Mouse (Mus musculus): ENCODE measurements around the gene Srpk2. TPM values are rescaled to one million over a fixed set of nuclear protein-coding genes. Genes with fewer than 3 reads are reported as not detected.

The Srpk2 gene
- total and polyA plus RNA-seq, 3 experiments = 11.2 to 41.7 (median 16.9) TPM

- Histone ChIP-seq H3K27ac (ENCODE audit: control insufficient read depth, low read depth, low read length) (peak overlapping the region; percentile 3; the same call in 1 of the 2 replicates), H3K36me3 (ENCODE audit: control insufficient read depth in 1 of 2, insufficient read depth in 2 of 2, low read length in 2 of 2) (peaks cover 0 to 4% of the 10 kb centered on the region in 2 experiments; a peak in 2 of 4 replicates), H3K9me3 (replicated peaks; ENCODE audit: insufficient read depth, low read length) (no peaks in the 10 kb centered on the region), H3K27me3 (ENCODE audit: control insufficient read depth in 1 of 2, insufficient read depth in 2 of 2, low read length in 2 of 2) (no peaks in the 10 kb centered on the region), H3K79me2 (ENCODE audit: control insufficient read depth, insufficient read depth, low read length, poor library complexity) (no peaks in the 10 kb centered on the region), H3K4me3 (ENCODE audit: control insufficient read depth in 1 of 2, insufficient read depth in 1 of 2, low read depth in 2 of 2, low read length in 2 of 2) (peak overlapping the region; percentile 27 to 61), H3K9ac (ENCODE audit: control insufficient read depth, low read depth, low read length, poor library complexity, severe bottlenecking) (peak overlapping the region; percentile 16), H3K4me1 (ENCODE audit: control insufficient read depth in 1 of 2, insufficient read depth in 2 of 2, low read length in 2 of 2) (peaks cover 2 to 4% of the 10 kb centered on the region in 2 experiments; a peak in 3 of 4 replicates)
- peak; percentile 81 for DNase-seq (ENCODE audit: low read depth, low spot score)
- no peak for TF ChIP-seq HCFC1 (IDR thresholded peaks at IDR 0.05; ENCODE audit: low read depth, low read length)
- no peak for TF ChIP-seq MEF2A (IDR thresholded peaks at IDR 0.05; ENCODE audit: extremely low read depth, insufficient replicate concordance, low read depth, low read length, poor library complexity, severe bottlenecking)
- no peak for TF ChIP-seq KAT2A (conservative IDR thresholded peaks at IDR 0.05; ENCODE audit: low read depth, low read length)
- TF ChIP-seq MAFK (IDR thresholded peaks at IDR 0.05; ENCODE audit: borderline replicate concordance, low read depth, low read length) = no peak
- no peak for TF ChIP-seq JUND (IDR thresholded peaks at IDR 0.05; ENCODE audit: low read depth, low read length)
- TF ChIP-seq TAL1 (IDR thresholded peaks at IDR 0.05; ENCODE audit: low read length) = no peak
- no peak for TF ChIP-seq TCF12 (IDR thresholded peaks at IDR 0.05; ENCODE audit: low read depth, low read length)
- TF ChIP-seq POLR2AphosphoS5 (IDR thresholded peaks at IDR 0.05; ENCODE audit: borderline replicate concordance, low read depth, low read length) = no peak
- TF ChIP-seq TBP (IDR thresholded peaks at IDR 0.05; ENCODE audit: low read depth, low read length) = no peak
- no peak for TF ChIP-seq MYC (IDR thresholded peaks at IDR 0.05; ENCODE audit: low read depth, low read length)
- TF ChIP-seq POLR2AphosphoS2 (IDR thresholded peaks at IDR 0.05; ENCODE audit: low read length) = no peak
- no peak for TF ChIP-seq CHD2 (IDR thresholded peaks at IDR 0.05; ENCODE audit: low read length)
- 0 out of 2 replicates have a peak, but pooled peaks have one; percentile 21 for TF ChIP-seq NRF1 (IDR thresholded peaks at IDR 0.05; ENCODE audit: insufficient read depth, low read depth, low read length, poor library complexity, severe bottlenecking)
- peak; percentile 60; the same call in 1 of the 2 replicates for TF ChIP-seq SIN3A (IDR thresholded peaks at IDR 0.05; ENCODE audit: low read length)
- TF ChIP-seq MYB (IDR thresholded peaks at IDR 0.05; ENCODE audit: low read depth, low read length) = no peak
- TF ChIP-seq USF1 (IDR thresholded peaks at IDR 0.05; ENCODE audit: low read depth, low read length) = no peak
- no peak for TF ChIP-seq RCOR1 (IDR thresholded peaks at IDR 0.05; ENCODE audit: low read depth, low read length)
- no peak for TF ChIP-seq ZKSCAN1 (IDR thresholded peaks at IDR 0.05; ENCODE audit: low read depth, low read length)
- TF ChIP-seq MAX (IDR thresholded peaks at IDR 0.05; ENCODE audit: low read length) = no peak
- TF ChIP-seq ZMIZ1 (IDR thresholded peaks at IDR 0.05; ENCODE audit: low read depth, low read length) = no peak
- TF ChIP-seq E2F4 (IDR thresholded peaks at IDR 0.05; ENCODE audit: borderline replicate concordance, low read depth, low read length) = no peak
- peak; percentile 73 for TF ChIP-seq ZNF384 (IDR thresholded peaks at IDR 0.05; ENCODE audit: low read depth, low read length)
- TF ChIP-seq SMC3 (IDR thresholded peaks at IDR 0.05; ENCODE audit: low read depth, low read length) = no peak
- TF ChIP-seq RAD21 (IDR thresholded peaks at IDR 0.05; ENCODE audit: low read depth, low read length) = no peak
- TF ChIP-seq MXI1 (IDR thresholded peaks at IDR 0.05; ENCODE audit: low read depth, low read length) = peak; percentile 89
- TF ChIP-seq EP300 (IDR thresholded peaks at IDR 0.05; ENCODE audit: low read depth in 1 of 2, low read length in 2 of 2) = no peak
- no peak for TF ChIP-seq POLR2A (IDR thresholded peaks at IDR 0.05; ENCODE audit: control insufficient read depth in 1 of 2, insufficient read depth in 1 of 2, low read depth in 1 of 2, low read length in 2 of 2, poor library complexity in 1 of 2)
- TF ChIP-seq CTCF (IDR thresholded peaks at IDR 0.05 in 2 of 3, conservative IDR thresholded peaks at IDR 0.05 in 1 of 3; ENCODE audit: control insufficient read depth in 1 of 3, insufficient read depth in 1 of 3, low read depth in 2 of 3, low read length in 3 of 3, poor library complexity in 1 of 3, severe bottlenecking in 1 of 3) = no peak
- TF ChIP-seq GABPA (IDR thresholded peaks at IDR 0.05; ENCODE audit: low read depth, low read length) = no peak
- TF ChIP-seq NELFE (IDR thresholded peaks at IDR 0.05; ENCODE audit: low read depth, low read length) = no peak
- TF ChIP-seq CHD1 (IDR thresholded peaks at IDR 0.05; ENCODE audit: low read depth, low read length) = no peak
Measured at GRCm38 (mm10) chr5:23551687-23552086, 132.7 kb downstream of the Srpk2 start.
